Mouse (Mus musculus): ENCODE data around the gene Ficd.
"Not testable (repeated sequence)": the region's sequence is repeated elsewhere in the genome, so short reads cannot be mapped to it uniquely, and the experiment has no call there.

Gene Ficd

DNA sequence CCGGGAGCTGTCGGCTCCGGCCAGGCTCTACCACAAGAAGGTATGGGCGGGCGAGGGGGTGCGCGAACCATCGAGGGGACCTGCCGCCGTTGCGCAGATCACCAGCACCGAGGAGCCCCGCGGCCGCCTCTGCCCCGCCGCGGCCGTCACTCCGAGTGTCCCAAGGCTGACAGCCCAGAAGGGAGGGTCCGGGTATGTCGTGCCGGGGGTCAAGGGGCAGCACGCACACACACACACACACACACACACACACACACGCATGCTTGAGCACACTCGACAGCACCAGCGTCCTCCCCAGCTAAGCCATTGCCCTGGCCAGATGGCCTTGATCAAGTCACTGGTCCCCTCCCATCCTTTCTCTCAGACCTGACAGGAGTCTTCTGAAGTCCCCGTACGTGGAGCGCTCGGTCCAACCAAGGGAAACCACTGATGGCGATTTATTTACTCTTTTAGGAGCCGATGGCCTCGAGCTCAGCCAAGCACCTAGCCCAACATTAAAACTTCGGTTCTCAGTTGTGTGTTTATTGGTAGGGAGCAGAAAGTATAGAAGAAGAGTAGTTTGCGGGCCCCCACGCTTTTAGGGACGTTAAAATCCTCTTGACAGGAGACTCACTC is 37.4 kb downstream of the Ficd start:
- DNase-seq (ENCODE audit: low read depth in 1 of 2, low spot score in 2 of 2) = no peak

DNA sequence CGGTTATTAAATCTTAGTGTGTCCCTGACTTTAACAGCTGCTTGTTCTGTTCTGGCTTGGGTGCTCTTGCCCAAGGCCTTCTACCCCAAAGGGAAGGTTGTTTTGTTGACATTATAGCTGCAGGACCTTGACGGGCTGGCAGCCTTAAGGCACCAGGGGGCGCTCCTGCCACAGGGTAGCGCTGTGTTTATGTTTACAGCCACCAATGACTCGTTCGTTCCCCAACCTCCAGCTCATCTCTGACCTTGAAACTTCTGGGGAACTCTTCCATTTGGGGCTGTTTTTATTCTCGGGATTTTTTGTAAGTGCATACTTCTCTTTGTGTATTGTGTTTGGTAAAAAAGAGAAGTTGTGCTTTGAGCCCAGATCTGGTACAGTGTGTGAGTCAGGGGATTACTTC is 38.1 kb downstream of the Ficd start:
- peak; percentile 78 to 96 for DNase-seq (ENCODE audit: low read depth in 1 of 2, low spot score in 2 of 2)

DNA sequence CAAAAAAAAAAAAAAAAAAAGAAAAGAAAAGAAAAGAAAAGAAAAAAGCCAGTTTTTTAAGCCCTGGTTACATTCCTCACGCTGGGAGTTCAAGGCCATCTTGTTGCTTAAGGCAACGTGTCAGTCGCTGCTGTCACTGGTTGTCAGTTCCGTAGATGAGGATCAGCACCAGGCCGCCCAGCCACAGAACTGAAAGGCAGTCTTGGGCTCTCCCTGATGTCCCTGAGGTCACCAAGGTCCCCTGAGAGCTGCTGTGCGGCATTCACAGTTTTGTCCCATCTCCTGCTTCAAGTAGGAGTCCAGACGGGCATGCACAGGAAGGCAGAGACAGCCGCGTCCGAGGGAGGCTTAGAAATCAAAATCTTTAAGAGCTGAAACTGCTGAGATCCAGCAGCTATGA is 40.0 kb downstream of the Ficd start:
- no peak for DNase-seq (ENCODE audit: low read depth in 1 of 2, low spot score in 2 of 2)

DNA sequence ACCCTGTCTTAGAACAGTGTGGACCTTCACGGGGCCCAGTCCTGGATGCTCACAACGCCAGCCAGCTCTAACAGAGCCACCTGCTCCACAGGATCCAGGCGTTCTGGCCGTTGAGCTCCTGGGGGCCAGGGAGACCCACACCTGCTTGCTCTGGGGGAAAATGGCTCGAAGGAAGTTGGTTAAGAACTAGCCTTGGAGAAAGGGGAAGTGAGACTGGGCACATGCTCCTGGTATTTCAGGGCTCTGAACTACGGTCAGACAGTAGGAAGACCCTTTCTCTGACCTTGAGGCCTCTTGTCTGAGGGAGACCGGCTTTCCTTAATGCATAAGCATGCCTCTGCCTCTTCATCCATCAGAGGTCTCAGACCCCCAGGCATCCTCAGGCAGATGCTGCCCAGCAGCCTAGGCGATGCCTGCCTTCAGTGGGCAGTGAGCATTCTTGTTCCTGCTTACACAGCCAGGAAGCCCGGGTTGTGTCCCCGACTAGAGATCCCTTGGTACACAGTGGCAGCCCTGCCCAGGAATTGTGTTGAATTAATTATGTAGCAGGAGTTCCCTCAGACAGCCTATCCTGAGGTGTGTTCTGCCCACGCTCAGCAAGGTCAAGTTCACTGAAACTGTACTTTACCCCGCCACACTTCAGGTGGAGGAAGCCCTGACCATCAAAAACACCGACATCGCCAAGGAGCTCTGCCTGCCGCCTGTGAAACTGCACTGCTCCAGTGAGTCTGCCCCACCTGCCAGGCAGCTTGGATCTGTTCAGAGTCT is 40.7 kb downstream of the Ficd start:
- DNase-seq (ENCODE audit: low read depth in 1 of 2, low spot score in 2 of 2) = peak; percentile 31 to 57

DNA sequence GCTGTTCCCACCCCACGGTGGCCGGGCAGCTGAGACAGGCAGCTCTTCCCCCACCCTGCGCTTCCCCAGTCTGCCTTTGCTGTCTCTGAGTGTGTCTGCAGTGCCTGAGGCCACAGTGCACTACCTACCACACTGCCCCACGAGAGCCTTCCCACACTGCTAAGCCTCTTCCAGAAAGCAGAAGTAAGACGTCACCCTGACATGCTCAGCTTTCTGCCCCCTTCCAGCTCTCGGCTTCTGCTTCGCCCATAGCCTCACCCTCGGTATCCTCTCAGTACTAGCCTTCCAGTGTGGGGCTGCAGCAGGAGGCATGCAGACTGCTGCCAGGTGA is 41.3 kb downstream of the Ficd start:
- peak; percentile 57 to 76 for DNase-seq (ENCODE audit: low read depth in 1 of 2, low spot score in 2 of 2)

DNA sequence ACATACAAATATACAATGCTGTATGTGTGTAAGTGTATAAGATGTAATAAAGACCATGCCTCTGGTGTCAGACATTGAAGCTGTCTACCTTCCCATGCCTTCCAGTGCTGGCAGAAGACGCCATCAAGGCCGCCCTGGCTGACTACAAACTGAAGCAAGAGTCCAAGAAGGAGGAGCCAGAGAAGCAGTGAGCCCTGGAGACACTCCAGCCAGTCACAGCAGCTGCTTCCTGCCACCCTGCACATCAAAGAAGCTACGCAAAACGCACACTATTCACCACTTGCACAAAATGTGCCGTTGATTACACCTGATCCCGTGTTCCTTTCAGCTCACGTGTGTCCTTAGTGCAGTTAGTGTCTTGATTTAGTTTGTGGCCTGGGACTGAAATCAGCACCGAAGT is 42.1 kb downstream of the Ficd start:
- DNase-seq (ENCODE audit: low read depth in 1 of 2, low spot score in 2 of 2) = not testable (repeated sequence)

DNA sequence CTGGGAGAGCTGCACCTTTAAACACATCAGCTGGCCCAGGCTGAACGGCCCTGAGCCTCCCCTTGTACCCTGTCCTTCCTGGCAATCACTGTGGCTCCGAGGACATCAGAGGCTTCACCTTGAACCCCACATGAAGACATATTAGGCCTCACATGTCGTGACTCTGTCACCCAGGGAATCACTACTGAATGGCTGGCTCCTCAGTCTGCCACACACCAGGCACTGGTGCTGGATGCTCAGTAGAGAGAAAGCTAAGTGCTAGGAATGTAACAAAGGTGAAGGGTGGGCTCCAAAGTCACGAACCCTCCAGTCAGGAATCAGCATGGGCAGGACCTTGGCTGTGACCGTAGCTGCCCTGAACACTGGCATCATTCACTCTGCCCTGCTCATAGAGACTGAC is 44.0 kb downstream of the Ficd start:
- DNase-seq (ENCODE audit: low read depth in 1 of 2, low spot score in 2 of 2) = no peak

DNA sequence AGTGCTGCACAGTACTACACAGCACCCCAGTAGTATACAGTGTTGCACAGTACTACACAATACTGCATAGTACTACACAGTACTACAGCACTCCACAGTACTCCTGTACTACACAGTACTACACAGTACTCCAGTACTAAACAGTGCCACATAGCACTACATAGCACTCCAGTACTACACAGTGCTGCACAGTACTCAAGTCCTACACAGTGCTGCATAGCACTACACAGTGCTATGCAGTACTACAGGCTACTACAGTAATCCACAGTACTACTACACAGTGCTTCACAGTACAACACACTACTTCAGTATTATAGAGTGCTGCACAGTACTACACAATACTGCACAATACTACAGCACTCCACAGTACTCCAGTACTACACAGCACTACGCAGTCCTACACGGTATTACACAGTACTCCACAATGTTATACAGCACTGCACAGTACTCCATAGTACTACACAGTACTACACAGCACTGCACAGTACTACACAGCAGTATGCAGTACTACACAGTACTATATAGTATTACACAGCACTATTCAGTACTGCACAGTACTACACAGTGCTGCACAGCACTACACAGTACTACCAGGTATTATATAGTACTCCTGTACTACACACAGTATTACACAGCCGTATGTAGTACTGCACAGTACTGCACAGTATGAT is 44.6 kb downstream of the Ficd start:
- no peak for DNase-seq (ENCODE audit: low read depth in 1 of 2, low spot score in 2 of 2)

DNA sequence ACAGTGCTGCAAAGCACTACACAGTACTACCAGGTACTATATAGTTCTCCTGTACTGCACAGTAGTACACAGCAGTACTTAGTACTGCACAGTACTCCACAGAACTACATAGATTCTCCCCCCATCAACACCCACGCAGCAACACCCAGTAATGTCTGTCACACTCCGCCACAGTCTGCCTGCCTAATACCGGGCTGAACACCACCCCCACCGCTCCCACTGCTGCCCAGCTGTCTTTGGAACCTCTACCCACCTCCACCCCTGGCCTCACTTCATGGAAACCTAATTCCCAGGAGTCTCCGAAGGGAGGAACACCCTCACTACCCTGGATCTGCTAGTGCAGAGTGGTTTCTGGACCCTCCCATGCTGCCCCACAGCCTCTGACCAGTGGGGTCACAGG is 45.2 kb downstream of the Ficd start:
- DNase-seq (ENCODE audit: low read depth in 1 of 2, low spot score in 2 of 2) = no peak

DNA sequence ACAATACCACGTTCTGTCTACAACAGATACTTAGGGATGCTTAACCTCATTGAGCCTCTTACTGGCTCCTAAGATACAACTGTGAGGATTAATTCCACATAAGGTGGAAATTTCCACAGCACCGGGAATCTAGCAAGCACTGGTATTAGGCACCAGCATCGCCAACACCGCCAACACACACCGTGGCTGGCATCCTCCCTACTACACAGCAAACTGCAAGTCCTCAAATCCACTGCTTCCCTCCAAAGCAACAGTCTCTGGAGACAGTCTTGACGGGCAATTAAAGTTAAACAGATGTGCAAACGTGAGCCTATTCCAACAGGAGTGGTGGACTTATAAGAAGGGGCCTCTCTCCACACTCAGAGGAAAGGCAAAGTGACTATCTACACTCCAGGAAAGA is 45.7 kb downstream of the Ficd start:
- DNase-seq (ENCODE audit: low read depth in 1 of 2, low spot score in 2 of 2) = no peak

DNA sequence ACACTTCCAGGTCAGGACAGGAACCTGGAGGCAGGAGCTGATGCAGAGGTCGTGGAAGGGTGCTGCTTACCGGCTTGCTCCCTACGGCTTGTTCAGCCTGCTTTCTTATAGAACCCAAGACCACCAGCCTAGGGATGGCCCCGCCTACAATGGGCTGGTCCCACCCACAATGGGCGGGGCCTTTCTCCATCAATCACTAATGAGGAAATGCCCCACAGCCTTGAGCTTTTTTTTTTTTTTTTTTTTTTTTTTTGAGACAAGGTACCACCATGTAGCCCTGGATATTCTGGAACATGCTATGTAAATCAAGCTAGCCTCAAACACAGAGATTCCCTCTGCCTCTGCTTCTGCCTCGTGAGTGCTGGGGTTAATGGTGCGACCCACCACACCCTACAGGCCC is 46.3 kb downstream of the Ficd start:
- no peak for DNase-seq (ENCODE audit: low read depth in 1 of 2, low spot score in 2 of 2)

DNA sequence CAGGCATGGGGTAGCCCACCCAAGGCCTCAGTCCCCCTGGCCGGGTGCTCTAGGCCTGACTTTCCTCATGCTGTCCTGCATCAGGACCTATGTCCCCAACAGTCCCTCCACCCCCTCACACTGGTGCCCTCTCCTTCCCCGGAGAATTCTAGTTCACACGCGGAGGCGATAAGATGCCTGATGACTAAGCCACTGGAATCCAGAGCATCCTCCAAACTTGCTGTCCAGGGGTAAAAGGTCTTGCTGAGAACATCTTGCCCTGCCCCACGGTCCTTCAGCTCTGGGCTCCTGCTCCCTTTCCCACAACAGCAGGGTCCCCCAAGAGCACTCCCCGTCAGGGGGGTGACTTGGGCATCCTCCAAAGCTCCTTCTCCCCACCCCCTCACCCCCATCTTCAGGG is 47.0 kb downstream of the Ficd start:
- no peak for DNase-seq (ENCODE audit: low read depth in 1 of 2, low spot score in 2 of 2)

DNA sequence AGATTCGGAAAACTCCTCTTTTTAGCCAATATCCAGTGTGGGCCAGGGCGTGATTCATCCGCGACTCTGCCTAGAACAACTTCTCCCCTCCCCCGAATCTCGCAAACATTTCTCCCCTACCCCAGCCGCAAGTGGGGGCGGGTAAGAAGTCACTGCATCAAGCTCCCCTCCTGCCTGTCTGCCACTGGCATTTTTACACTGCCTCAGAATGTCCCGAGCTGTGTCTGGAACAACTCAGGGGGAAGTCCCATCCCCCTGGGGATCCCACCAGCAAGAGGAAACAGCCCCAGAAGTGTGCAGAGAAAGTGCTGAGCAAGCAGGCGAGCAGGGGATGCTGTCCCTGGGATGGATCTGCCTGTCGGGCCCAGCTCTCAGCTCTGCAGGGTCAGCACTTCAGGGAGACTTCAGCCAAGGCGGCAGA is 48.0 kb downstream of the Ficd start:
- DNase-seq (ENCODE audit: low read depth in 1 of 2, low spot score in 2 of 2) = no peak

DNA sequence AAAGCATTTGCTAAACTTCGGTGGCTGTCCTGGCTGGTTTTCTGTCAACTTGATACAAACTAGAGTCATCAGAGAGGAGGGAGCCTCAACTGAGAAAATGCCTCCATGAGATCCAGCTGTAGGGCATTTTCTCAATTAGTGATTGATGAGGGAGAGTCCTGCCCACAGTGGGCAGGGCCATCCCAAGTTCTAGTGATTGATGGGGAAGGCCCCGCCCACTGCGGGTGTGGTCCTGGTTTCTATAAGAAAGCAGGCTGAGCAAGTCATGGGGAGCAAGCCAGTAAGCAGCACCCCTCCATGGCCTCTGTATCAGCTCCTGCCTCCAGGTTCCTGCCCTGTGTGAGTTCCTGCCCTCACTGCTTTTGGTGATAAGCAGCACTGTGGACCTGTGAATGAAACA is 48.5 kb downstream of the Ficd start:
- not testable (repeated sequence) for DNase-seq (ENCODE audit: low read depth in 1 of 2, low spot score in 2 of 2)

DNA sequence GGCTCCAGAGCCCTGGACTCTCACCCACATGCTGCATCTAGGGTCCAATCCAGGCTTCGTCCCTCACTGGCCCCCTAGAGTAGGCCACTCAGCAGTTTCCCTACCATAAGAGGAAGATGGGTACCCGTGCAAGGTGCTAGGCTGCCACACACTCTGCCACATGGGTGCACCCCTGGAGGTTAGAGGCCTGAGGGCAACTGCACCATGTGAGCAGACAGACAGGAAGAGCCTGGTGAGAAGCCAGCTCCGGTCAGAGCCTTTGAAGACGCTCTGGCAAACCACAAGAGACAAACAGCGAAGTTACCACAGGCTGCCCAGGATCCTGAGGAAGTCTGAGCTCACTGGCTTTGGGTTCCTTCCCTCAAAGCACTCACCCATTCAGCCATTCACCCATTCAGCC is 51.4 kb downstream of the Ficd start:
- DNase-seq (ENCODE audit: low read depth in 1 of 2, low spot score in 2 of 2) = no peak

DNA sequence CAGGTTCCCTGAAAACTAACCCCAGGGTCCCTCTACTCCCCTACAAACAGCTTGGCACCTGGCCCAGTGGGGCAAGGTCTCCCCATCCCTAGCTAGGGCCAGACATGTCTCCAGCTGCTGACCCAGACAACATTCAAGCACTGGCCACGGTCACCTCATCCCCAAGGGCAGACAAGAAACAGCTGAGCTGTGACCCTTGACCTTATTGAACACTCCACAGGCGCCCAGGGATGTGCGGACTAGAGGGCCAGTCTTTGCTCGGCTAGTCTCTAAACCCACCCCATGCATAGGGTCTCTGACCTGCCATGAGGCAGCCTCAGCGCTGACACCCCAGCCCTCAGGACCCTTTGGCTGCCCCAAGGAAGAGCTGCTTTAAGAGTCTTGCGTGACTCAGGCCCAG is 53.0 kb downstream of the Ficd start:
- DNase-seq (ENCODE audit: low read depth in 1 of 2, low spot score in 2 of 2) = no peak

DNA sequence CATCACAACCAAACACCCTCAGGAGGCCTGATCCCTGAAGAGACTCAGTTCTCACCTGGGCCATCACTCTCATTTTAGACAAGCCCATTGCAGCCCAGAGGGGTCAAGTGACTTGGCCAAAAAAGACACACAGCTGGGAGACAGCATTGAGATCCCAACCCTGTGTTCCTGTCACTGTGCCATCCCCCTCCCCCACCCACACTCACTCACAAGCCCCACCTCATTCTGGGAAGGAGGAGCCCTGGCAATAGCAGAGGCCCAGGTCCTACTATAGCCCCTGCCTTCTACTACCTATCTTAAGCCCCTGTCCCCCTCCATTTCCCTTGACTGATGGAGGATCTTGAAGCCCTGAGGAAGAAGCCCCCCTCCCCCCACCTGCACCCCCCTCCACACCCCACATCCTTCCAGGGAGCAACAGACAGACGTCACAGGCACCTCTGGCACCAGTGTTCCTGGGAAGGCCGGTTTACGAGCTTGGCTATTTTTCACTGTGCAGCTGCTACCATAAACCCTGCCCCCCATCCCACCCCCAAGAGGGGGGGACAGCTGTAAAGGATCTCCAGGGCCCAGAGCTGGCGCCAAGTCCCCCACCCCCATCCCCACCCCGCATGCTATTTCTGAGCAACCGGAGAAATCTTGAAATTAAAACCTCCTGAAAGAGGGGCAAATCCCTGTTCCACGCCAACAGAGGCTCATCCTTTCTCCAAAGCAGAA is 53.6 kb downstream of the Ficd start:
- DNase-seq (ENCODE audit: low read depth in 1 of 2, low spot score in 2 of 2) = no peak
